Mouse (Mus musculus): ENCODE measurements around the gene Mylk.

The Mylk gene

GRCm38 (mm10) chr16:34847638-34848037, 102.6 kb downstream of the Mylk start:
- no peak for DNase-seq (ENCODE audit: low spot score)

- DNase-seq (ENCODE audit: low spot score): no peak
Measured at GRCm38 (mm10) chr16:34854066-34854465, 109.1 kb downstream of the Mylk start.

- no peak for DNase-seq (ENCODE audit: low spot score)
Measured at GRCm38 (mm10) chr16:34855136-34855535, 110.1 kb downstream of the Mylk start.

GRCm38 (mm10) chr16:34855751-34856150, 110.7 kb downstream of the Mylk start:
- no peak for DNase-seq (ENCODE audit: low spot score)

GRCm38 (mm10) chr16:34857631-34858030, 112.6 kb downstream of the Mylk start:
- DNase-seq (ENCODE audit: low spot score): no peak

GRCm38 (mm10) chr16:34860761-34861160, 115.8 kb downstream of the Mylk start:
- DNase-seq (ENCODE audit: low spot score): no peak

GRCm38 (mm10) chr16:34861744-34862365, 116.8 kb downstream of the Mylk start:
- DNase-seq (ENCODE audit: low spot score): no peak

- no peak for DNase-seq (ENCODE audit: low spot score)
Measured at GRCm38 (mm10) chr16:34865373-34865772, 120.4 kb downstream of the Mylk start.

GRCm38 (mm10) chr16:34867217-34867616, 122.2 kb downstream of the Mylk start:
- no peak for DNase-seq (ENCODE audit: low spot score)

- no peak for DNase-seq (ENCODE audit: low spot score)
Measured at GRCm38 (mm10) chr16:34880031-34880778, 135.2 kb downstream of the Mylk start.

GRCm38 (mm10) chr16:34880815-34881214, 135.8 kb downstream of the Mylk start:
- DNase-seq (ENCODE audit: low spot score): no peak

- DNase-seq (ENCODE audit: low spot score): no peak
Measured at GRCm38 (mm10) chr16:34887037-34887436, 142.0 kb downstream of the Mylk start.

GRCm38 (mm10) chr16:34894016-34894415, 149.0 kb downstream of the Mylk start:
- DNase-seq (ENCODE audit: low spot score): no peak

- no peak for DNase-seq (ENCODE audit: low spot score)
Measured at GRCm38 (mm10) chr16:34895916-34896315, 150.9 kb downstream of the Mylk start.

- DNase-seq (ENCODE audit: low spot score): no peak
Measured at GRCm38 (mm10) chr16:34896996-34897395, 152.0 kb downstream of the Mylk start.

GRCm38 (mm10) chr16:34898057-34898789, 153.2 kb downstream of the Mylk start:
- no peak for DNase-seq (ENCODE audit: low spot score)

- no peak for DNase-seq (ENCODE audit: low spot score)
Measured at GRCm38 (mm10) chr16:34899071-34899808, 154.2 kb downstream of the Mylk start.

- no peak for DNase-seq (ENCODE audit: low spot score)
Measured at GRCm38 (mm10) chr16:34899997-34900396, 155.0 kb downstream of the Mylk start.

GRCm38 (mm10) chr16:34900471-34900870, 155.5 kb downstream of the Mylk start:
- DNase-seq (ENCODE audit: low spot score): no peak

- no peak for DNase-seq (ENCODE audit: low spot score)
Measured at GRCm38 (mm10) chr16:34901031-34901430, 156.0 kb downstream of the Mylk start.

GRCm38 (mm10) chr16:34901611-34902293, 156.7 kb downstream of the Mylk start:
- DNase-seq (ENCODE audit: low spot score): no peak

GRCm38 (mm10) chr16:34902294-34902680, 157.3 kb downstream of the Mylk start:
- peak; percentile 50 for DNase-seq (ENCODE audit: low spot score)

All from layer of hippocampus, adult 9-10 months (tissue).